In the genomic region with DNA sequence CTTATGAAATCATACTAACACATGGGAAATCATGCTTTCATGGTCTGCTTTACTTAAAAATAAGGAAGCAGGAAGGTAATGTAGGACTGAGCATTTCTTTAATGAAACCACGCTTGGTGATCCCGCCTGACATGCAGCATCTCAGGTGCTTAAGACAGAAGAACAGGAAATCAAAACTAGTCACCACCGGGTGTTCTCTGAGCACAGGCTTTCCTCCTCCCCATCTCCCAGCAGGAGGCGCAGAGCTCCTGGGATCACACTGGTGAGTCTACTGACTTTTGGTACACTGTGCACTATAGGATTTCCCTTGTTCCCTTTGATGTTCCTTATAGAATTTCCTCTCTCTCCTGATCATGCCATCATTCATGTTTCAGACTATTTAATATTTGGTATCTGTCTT, we compare ENCODE assay signal across 1 mouse cellular context.
A peak's percentile ranks its signal among the peaks of the same experiment; 100 is the strongest.
TF ChIP-seq lines count a peak whose summit lies in the region.

No protein-coding gene starts in this region.

TF ChIP-seq in CH12.LX, 34 proteins besides CTCF, POLR2A, EP300 and RAD21:
- peak; percentile 14; the same call in 1 of the 2 replicates for TF ChIP-seq SMC3 (IDR thresholded peaks at IDR 0.05; ENCODE audit: low read depth, low read length)
